Mouse (Mus musculus) layer of hippocampus, adult 11-12 months (tissue): ENCODE measurements around the gene Gfpt1.

ENCODE experiments used
- DNase-seq: peaks from one replicate; pipeline ENCODE4 v3.0.0; 2022; ENCODE audit warnings: low spot score

The Gfpt1 gene

GRCm38 (mm10) chr6:87101281-87101954 is 58.8 kb downstream of the Gfpt1 start:
- DNase-seq = peak; percentile 94

GRCm38 (mm10) chr6:87101955-87102353 is 59.3 kb downstream of the Gfpt1 start:
- no peak for DNase-seq

- DNase-seq = no peak
These were observed 59.8 kb downstream of the Gfpt1 start for GRCm38 (mm10) chr6:87102421-87102911.

- DNase-seq = no peak
These were observed 60.7 kb downstream of the Gfpt1 start for GRCm38 (mm10) chr6:87103314-87103713.

GRCm38 (mm10) chr6:87104123-87104796 is 61.6 kb downstream of the Gfpt1 start, which contains the start of gene D6Ertd527e:
D6Ertd527e (plus strand) TSS chr6:87104746.
- DNase-seq = no peak

- no peak for DNase-seq
These were observed 68.8 kb downstream of the Gfpt1 start for GRCm38 (mm10) chr6:87111493-87111892.

- DNase-seq = no peak
These were observed 69.5 kb downstream of the Gfpt1 start for GRCm38 (mm10) chr6:87112125-87112524.

GRCm38 (mm10) chr6:87115981-87116380 is 73.3 kb downstream of the Gfpt1 start:
- DNase-seq = no peak

GRCm38 (mm10) chr6:87116596-87116995 is 74.0 kb downstream of the Gfpt1 start:
- DNase-seq = no peak

GRCm38 (mm10) chr6:87119066-87119837 is 76.6 kb downstream of the Gfpt1 start:
- no peak for DNase-seq

- no peak for DNase-seq
These were observed 77.3 kb downstream of the Gfpt1 start for GRCm38 (mm10) chr6:87119975-87120374.

GRCm38 (mm10) chr6:87120661-87121060 is 78.0 kb downstream of the Gfpt1 start:
- DNase-seq = no peak

- DNase-seq = no peak
These were observed 79.3 kb downstream of the Gfpt1 start for GRCm38 (mm10) chr6:87121961-87122360.

- no peak for DNase-seq
These were observed 80.8 kb downstream of the Gfpt1 start for GRCm38 (mm10) chr6:87123406-87123805.

- no peak for DNase-seq
These were observed 81.3 kb downstream of the Gfpt1 start for GRCm38 (mm10) chr6:87123973-87124372.

- no peak for DNase-seq
These were observed 84.6 kb downstream of the Gfpt1 start for GRCm38 (mm10) chr6:87127049-87127753.

GRCm38 (mm10) chr6:87129861-87130260 is 87.2 kb downstream of the Gfpt1 start:
- DNase-seq = no peak

- no peak for DNase-seq
These were observed 88.0 kb downstream of the Gfpt1 start for GRCm38 (mm10) chr6:87130628-87131027.

- no peak for DNase-seq
These were observed 88.4 kb downstream of the Gfpt1 start for GRCm38 (mm10) chr6:87131078-87131477.

GRCm38 (mm10) chr6:87133520-87133919 is 90.9 kb downstream of the Gfpt1 start:
- no peak for DNase-seq

GRCm38 (mm10) chr6:87133966-87134546 is 91.4 kb downstream of the Gfpt1 start:
- DNase-seq = no peak

GRCm38 (mm10) chr6:87138479-87138878 is 95.8 kb downstream of the Gfpt1 start:
- no peak for DNase-seq
